Mouse (Mus musculus) adrenal gland, postnatal 25 days (tissue): ENCODE measurements around the gene Sgsm2. TPM values are rescaled to one million over a fixed set of nuclear protein-coding genes. Genes with fewer than 3 reads are reported as not detected.
A peak's percentile ranks its signal among the peaks of the same experiment; 100 is the strongest.

Source experiments
- DNase-seq: peaks from one replicate; pipeline ENCODE4 v3.0.0; 2021; ENCODE audit warnings: mixed read lengths
- total RNA-seq: library from RNA; stranded (reverse); gene quantifications from 2 replicates; pipeline ENCODE4 v1.2.3, GENCODE M21; 2021

Sgsm2 gene
- total RNA-seq, 1 experiment from 2014 or later: 34.7 TPM

DNA sequence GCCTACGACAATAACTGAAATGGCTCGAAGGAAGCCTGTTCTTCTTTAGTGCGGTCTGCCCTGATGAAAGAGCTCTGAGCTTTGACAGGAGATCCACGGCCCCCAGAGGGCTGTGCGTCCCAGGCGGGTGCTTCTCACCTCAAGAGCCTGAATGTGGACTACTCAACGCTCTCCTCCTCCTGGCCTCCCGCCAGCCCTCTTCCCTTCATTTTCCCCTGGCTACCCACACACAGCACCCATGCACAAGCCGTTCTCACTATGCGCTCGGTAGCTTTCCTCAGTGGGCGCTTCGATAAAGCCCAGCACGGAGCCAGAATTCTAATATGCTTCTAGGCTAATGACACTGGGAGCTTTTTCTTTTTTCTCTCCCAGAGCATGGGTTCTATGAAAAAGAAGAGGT is 14.9 kb downstream of the Sgsm2 start:
- DNase-seq: no peak

- no peak for DNase-seq
Measured at GRCm38 (mm10) chr11:74880999-74881398, 15.9 kb downstream of the Sgsm2 start.

DNA sequence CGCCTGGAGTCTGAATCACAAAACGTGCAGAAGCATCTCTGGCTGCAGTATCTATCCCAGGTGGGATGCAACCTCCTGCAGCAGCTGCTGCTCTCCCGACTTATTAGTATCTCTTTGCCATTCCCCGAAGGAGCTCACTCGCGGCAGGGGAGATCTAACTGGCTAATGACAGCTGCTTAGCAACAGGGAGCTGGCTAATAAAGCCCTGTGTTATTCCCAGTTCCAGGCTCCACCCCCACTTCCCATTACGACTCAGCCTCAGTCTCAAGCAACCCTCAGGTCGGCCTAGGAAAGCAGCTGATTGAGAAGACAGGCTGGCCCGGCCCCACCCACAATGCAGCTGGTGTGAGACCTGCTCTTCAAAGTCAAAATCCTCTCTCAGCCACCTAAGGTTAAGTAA is 20.1 kb downstream of the Sgsm2 start:
- peak; percentile 29 for DNase-seq

DNA sequence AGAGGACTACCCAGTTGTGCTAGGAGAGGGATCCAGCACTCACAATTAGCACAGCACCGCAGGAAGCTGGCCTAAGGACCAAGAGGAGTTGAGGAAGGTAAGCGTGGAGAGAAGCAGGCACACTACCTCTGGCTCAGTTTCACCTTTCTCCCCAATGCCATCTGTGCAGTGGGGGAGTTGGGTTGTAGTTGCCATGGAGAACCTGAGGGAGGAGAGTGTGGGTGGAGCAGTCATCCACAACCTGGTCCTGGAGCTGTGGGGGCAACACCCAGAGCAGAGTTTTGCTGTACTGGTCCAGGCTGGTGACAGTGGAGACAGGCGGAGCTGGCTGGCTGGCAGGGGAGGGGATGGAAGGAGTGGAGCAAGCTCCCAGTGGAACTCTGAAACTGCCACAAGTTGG is 22.2 kb downstream of the Sgsm2 start:
- no peak for DNase-seq

DNA sequence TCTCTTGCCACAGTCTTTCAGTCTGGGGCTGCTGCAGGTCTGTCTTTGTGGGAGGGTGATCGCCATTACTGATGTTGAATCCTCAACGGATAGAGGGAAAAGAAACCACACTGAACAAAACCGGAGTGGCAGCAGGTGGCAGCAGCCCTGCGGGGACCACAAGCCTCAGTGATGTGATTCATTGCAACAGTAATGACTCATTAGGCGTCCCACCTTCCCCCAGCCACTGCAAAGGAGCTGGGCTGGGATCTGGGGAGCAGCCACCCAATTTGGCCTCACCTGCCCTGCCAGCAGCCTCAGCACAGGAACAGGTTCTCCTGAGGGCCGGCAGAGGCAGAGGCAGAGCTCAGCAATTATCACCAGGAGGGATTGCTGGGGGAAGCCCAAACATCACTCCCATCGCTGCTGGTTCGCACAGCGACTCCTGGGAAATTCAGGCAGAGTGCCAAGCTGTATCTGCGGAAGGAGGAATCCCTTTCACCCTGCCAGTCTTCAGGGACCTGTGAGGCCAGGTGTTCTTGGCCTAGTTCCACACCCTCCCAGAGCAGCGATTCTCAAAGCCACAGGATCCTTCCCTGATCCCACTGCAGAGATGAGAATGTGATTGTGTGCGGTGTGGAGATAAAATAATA is 25.8 kb downstream of the Sgsm2 start:
- peak; percentile 40 for DNase-seq

GRCm38 (mm10) chr11:74870544-74870943 is 26.3 kb downstream of the Sgsm2 start:
- DNase-seq: no peak

GRCm38 (mm10) chr11:74869603-74870002 is 27.3 kb downstream of the Sgsm2 start:
- DNase-seq: no peak

- DNase-seq: peak; percentile 50
Measured at GRCm38 (mm10) chr11:74868046-74868760, 28.7 kb downstream of the Sgsm2 start.

DNA sequence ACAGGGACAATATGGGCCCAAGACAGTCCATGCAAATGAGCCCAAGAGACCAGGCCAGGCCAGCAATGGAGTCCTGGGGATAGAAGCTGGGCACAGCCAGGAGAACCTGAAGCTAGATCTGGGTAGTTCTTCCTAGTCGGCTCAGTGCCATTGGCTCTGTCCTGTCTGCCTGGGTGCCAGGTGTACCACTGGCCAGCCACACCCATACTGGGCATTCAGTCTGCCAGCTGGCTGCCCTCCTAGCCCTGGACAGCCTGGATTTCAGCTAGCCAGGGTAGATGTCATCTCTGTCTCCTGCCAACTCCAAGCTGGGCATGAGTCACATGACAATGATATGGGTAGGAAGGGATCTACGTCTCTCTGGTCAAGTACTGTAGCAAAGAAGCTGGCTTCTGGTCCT is 29.7 kb downstream of the Sgsm2 start:
- DNase-seq: peak; percentile 74

- peak; percentile 55 for DNase-seq
Measured at GRCm38 (mm10) chr11:74866640-74867039, 30.2 kb downstream of the Sgsm2 start.

GRCm38 (mm10) chr11:74865252-74865651 is 31.6 kb downstream of the Sgsm2 start:
- DNase-seq: no peak

GRCm38 (mm10) chr11:74864421-74864820 is 32.4 kb downstream of the Sgsm2 start:
- no peak for DNase-seq

- DNase-seq: no peak
Measured at GRCm38 (mm10) chr11:74863471-74863870, 33.4 kb downstream of the Sgsm2 start.

DNA sequence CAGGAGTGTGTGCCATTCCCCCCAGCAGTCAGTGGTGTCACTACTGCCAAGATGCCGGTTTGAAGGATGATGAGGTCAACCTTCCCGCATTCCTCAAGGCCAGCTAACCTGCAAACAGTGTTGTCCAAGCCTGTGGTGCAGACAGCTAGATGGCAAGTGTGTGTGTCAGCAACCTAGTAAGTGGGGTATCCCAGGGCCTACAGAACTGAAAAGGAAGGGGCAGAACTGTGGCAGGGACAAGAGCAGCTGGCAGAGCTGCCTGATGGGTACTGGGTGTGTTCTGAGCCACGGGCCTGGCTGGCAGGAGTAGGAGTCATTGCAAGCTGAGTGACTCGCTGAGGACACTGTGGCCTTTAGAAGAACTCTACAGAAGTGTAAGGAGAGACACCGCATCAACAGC is 34.7 kb downstream of the Sgsm2 start:
- no peak for DNase-seq

DNA sequence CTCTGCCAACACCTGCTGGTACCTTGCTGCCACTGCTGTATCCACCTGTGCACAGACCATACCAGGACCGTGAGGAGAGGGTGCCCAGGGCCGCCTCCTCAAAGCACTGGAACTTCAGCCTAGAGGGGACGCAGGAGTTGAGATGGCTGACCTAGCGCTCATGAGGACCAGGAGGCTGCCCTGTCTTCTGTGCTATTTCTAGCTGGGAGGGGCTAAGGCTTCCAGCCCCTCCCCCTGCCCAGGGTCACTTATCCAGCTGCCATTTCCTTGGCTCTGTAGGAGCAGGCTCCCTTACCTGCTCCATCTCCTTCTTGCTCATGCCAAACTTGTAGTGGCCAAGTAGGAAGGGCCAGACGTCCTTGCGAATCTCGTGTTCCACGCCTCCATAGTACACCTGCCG is 39.1 kb downstream of the Sgsm2 start:
- DNase-seq: no peak

- no peak for DNase-seq
Measured at GRCm38 (mm10) chr11:74850998-74851661, 45.7 kb downstream of the Sgsm2 start.

DNA sequence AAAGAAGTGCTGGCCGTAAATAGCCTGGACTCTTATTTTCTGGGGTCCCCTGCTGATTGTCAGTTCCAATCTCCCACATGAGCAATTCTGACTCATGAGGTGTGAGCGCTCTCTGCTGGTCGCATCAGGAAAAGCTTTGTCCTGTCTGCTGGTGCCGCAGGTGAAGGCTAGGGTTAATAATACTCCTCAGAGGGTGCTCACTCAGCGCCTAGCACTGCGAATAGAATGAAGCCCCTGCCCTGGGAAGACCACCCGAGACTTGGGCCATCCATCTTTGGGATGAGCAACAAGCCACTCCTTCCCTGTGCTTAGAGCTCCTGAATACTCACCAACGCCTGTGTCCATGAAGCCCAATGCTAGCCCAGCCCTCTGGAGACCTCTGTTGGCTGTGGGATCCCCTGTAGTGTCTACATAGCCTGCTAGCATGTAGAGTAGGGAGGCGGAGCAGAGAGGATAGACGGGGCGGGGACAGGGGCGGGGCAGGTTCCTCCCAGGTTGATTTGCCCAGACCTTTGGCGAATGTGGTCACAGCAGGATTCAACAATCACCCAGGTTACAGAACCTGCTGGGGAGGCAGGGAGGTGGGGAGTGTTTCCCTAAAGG is 48.8 kb downstream of the Sgsm2 start:
- DNase-seq: peak; percentile 74

DNA sequence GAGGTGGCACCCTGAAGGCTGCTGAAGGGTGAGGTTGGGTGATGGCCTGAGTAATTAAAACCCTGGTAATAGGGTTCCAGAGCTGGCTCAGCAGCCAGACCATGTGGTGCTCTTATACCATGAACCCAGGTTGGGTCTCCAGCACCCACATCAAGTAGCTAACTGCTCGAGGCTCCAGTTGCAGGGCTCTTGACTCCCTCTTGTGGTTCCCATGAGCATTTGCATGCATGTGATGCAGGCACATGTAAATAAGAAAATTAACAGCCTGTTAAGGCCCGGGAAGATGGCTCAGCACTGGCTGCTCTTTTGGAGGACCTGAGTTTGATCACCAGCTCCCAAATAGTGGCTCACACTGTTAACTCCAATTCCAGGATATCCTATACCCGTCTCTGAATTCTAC is 51.1 kb downstream of the Sgsm2 start:
- DNase-seq: no peak

- no peak for DNase-seq
Measured at GRCm38 (mm10) chr11:74843761-74844160, 53.1 kb downstream of the Sgsm2 start.

DNA sequence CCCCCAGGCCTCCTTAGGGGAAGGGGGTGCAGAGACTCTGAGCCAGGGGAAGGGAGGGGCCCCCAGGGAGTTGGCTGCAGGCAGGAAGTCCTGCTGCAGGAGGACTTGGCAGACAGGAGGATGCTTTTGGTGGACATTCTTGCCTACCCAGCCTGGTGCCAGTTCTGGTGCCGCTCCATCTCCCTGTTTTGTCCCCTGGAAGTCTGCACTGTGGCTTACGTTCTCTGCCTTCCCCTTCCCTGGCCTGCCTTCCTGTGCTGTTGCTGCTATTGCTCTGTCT is 53.5 kb downstream of the Sgsm2 start:
- no peak for DNase-seq

GRCm38 (mm10) chr11:74842656-74843434 is 54.0 kb downstream of the Sgsm2 start:
- DNase-seq: no peak

GRCm38 (mm10) chr11:74842045-74842444 is 54.8 kb downstream of the Sgsm2 start:
- DNase-seq: no peak

GRCm38 (mm10) chr11:74841366-74841765 is 55.5 kb downstream of the Sgsm2 start:
- DNase-seq: peak; percentile 49
